Mouse (Mus musculus): ENCODE results near the gene Nfatc4. TPM values are rescaled to one million over a fixed set of nuclear protein-coding genes. Genes with fewer than 3 reads are reported as not detected.

The Nfatc4 gene
- total and polyA plus RNA-seq, 2 experiments from 2014 or later: 3.4 to 8.5 TPM

- no peak overlapping the region for H3K4me2 ChIP-seq (ENCODE audit: low read depth, low read length)
- H3K4me1 ChIP-seq (ENCODE audit: control insufficient read depth, insufficient read depth): no peaks in the 10 kb centered on the region; the same call in 1 of the 2 replicates
- ATAC-seq (ENCODE audit: insufficient read depth, low read depth): no peak
- H3K4me3 ChIP-seq (ENCODE audit: low read depth, low read length): no peak overlapping the region
- TF ChIP-seq CTCF (IDR thresholded peaks at IDR 0.05; ENCODE audit: low read depth): no peak
- no peak for TF ChIP-seq EP300 (IDR thresholded peaks at IDR 0.05; ENCODE audit: low read depth)
- H3K27ac ChIP-seq (ENCODE audit: low read depth): no peak overlapping the region
- no peak overlapping the region for H3K9ac ChIP-seq (replicated peaks; ENCODE audit: low read depth, low read length)
- no peak for DNase-seq (ENCODE audit: low spot score)
- no peaks in the 10 kb centered on the region for H3K27me3 ChIP-seq (ENCODE audit: control insufficient read depth, insufficient read depth, low read length)
- no peaks in the 10 kb centered on the region for H3K9me3 ChIP-seq (replicated peaks; ENCODE audit: control insufficient read depth, low read length)
- WGBS: 88% methylated on average over 17 of the region's 17 CpGs
- H3K36me3 ChIP-seq (replicated peaks; ENCODE audit: control insufficient read depth, insufficient read depth, low read length): peaks cover 51% of the 10 kb centered on the region
Observed at GRCm38 (mm10) chr14:55872551-55872950, 49.6 kb downstream of the Nfatc4 start.

DNA sequence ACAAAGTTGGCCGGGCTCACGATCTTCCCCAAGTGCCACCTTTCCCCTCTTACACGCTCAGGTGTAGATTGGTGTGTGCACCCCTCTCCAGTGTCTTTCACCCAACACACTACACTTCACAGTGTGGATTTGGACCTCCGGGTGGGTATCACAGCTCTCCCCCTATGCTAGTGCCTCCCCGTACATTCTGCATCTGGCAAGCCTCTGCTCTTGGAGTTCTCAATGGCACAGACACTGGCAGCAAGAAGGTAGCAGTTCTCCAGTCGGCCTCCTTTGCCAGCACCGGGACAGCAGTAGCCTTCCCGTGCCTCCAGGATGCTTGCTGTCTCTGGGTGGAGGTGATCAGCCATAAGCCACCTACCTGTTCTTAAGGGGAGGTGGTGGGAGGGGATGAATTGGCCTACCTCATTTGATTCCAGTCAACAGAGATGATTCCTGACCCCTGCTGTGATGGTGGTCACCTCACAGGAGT is 50.3 kb downstream of the Nfatc4 start:
- Histone ChIP-seq H3K27ac (ENCODE audit: low read depth) (no peak overlapping the region), H3K9ac (replicated peaks; ENCODE audit: low read depth, low read length) (no peak overlapping the region), H3K4me1 (ENCODE audit: control insufficient read depth, insufficient read depth) (no peaks in the 10 kb centered on the region; the same call in 1 of the 2 replicates), H3K4me3 (ENCODE audit: low read depth, low read length) (no peak overlapping the region), H3K4me2 (ENCODE audit: low read depth, low read length) (peak overlapping the region; percentile 37; the same call in 1 of the 2 replicates), H3K36me3 (replicated peaks; ENCODE audit: control insufficient read depth, insufficient read depth, low read length) (peaks cover 44% of the 10 kb centered on the region), H3K9me3 (replicated peaks; ENCODE audit: control insufficient read depth, low read length) (no peaks in the 10 kb centered on the region), H3K27me3 (ENCODE audit: control insufficient read depth, insufficient read depth, low read length) (no peaks in the 10 kb centered on the region)
- ATAC-seq (ENCODE audit: insufficient read depth, low read depth): peak; percentile 18; the same call in 1 of the 2 replicates
- WGBS: 75% methylated on average over 8 of the region's 8 CpGs
- no peak for DNase-seq (ENCODE audit: low spot score)
- TF ChIP-seq EP300 (IDR thresholded peaks at IDR 0.05; ENCODE audit: low read depth) (no peak), CTCF (IDR thresholded peaks at IDR 0.05; ENCODE audit: low read depth) (no peak)

- Histone ChIP-seq H3K9ac (replicated peaks; ENCODE audit: low read depth, low read length) (no peak overlapping the region), H3K36me3 (replicated peaks; ENCODE audit: control insufficient read depth, insufficient read depth, low read length) (peaks cover 37% of the 10 kb centered on the region), H3K4me1 (ENCODE audit: control insufficient read depth, insufficient read depth) (no peaks in the 10 kb centered on the region; the same call in 1 of the 2 replicates), H3K9me3 (replicated peaks; ENCODE audit: control insufficient read depth, low read length) (no peaks in the 10 kb centered on the region), H3K27me3 (ENCODE audit: control insufficient read depth, insufficient read depth, low read length) (no peaks in the 10 kb centered on the region), H3K4me2 (ENCODE audit: low read depth, low read length) (peak overlapping the region; percentile 37), H3K27ac (ENCODE audit: low read depth) (no peak overlapping the region), H3K4me3 (ENCODE audit: low read depth, low read length) (no peak overlapping the region)
- TF ChIP-seq EP300 (IDR thresholded peaks at IDR 0.05; ENCODE audit: low read depth) (no peak), CTCF (IDR thresholded peaks at IDR 0.05; ENCODE audit: low read depth) (peak; percentile 92)
- WGBS: 10% methylated on average over 30 of the region's 30 CpGs
- peak; percentile 70; the same call in 1 of the 2 replicates for ATAC-seq (ENCODE audit: insufficient read depth, low read depth)
- DNase-seq (ENCODE audit: low spot score): peak; percentile 68
Observed at GRCm38 (mm10) chr14:55873714-55874683, 51.1 kb downstream of the Nfatc4 start.

- Histone ChIP-seq H3K4me1 (ENCODE audit: control insufficient read depth, insufficient read depth) (no peaks in the 10 kb centered on the region; the same call in 1 of the 2 replicates), H3K27ac (ENCODE audit: low read depth) (no peak overlapping the region), H3K27me3 (ENCODE audit: control insufficient read depth, insufficient read depth, low read length) (no peaks in the 10 kb centered on the region), H3K36me3 (replicated peaks; ENCODE audit: control insufficient read depth, insufficient read depth, low read length) (peaks cover 1% of the 10 kb centered on the region), H3K9ac (replicated peaks; ENCODE audit: low read depth, low read length) (no peak overlapping the region), H3K9me3 (replicated peaks; ENCODE audit: control insufficient read depth, low read length) (no peaks in the 10 kb centered on the region), H3K4me2 (ENCODE audit: low read depth, low read length) (no peak overlapping the region), H3K4me3 (ENCODE audit: low read depth, low read length) (no peak overlapping the region)
- WGBS: 10% methylated on average over 14 of the region's 14 CpGs
- DNase-seq (ENCODE audit: low spot score) (no peak), ATAC-seq (ENCODE audit: insufficient read depth, low read depth) (no peak)
- TF ChIP-seq EP300 (IDR thresholded peaks at IDR 0.05; ENCODE audit: low read depth) (no peak), CTCF (IDR thresholded peaks at IDR 0.05; ENCODE audit: low read depth) (no peak)
Observed at GRCm38 (mm10) chr14:55877469-55878315, 54.7 kb downstream of the Nfatc4 start.

DNA sequence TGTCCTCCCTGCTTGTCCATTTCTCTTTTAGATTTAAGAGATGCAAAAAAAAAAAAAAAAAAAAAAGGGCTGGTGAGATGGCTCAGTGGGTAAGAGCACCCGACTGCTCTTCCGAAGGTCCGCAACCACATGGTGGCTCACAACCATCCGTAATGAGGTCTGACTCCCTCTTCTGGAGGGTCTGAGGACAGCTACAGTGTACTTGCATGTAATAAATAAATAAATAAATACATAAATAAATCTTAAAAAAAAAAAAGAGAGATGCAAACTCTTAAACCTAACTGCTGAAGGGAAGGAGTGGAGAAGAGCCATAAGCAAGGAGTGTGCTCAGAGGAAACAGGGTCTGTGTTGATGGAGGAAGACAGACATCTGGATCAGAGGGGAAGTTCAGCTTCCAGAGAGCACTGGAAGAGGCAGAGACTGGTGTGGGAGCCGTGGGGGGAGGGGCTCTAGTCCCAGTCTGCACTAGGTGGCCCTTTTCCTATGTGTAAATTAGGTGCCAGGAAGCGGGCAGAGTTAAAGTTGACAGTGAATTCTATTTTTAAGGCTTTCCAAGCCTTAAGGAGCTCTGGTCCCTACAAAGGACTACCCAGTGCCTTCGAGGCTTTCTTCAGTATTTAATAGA is 55.5 kb downstream of the Nfatc4 start:
- no peak for DNase-seq (ENCODE audit: low spot score)
- WGBS: 15% methylated on average over 7 of the region's 7 CpGs
- H3K27ac ChIP-seq (ENCODE audit: low read depth): no peak overlapping the region

More for the DNA sequence above, 55.5 kb downstream of the Nfatc4 start:
- H3K9me3 ChIP-seq (replicated peaks; ENCODE audit: control insufficient read depth, low read length): no peaks in the 10 kb centered on the region
- no peak overlapping the region for H3K9ac ChIP-seq (replicated peaks; ENCODE audit: low read depth, low read length)
- H3K4me2 ChIP-seq (ENCODE audit: low read depth, low read length): no peak overlapping the region
- TF ChIP-seq EP300 (IDR thresholded peaks at IDR 0.05; ENCODE audit: low read depth): no peak
- peak; percentile 26; the same call in 1 of the 2 replicates for TF ChIP-seq CTCF (IDR thresholded peaks at IDR 0.05; ENCODE audit: low read depth)
- no peaks in the 10 kb centered on the region for H3K36me3 ChIP-seq (replicated peaks; ENCODE audit: control insufficient read depth, insufficient read depth, low read length)
- no peaks in the 10 kb centered on the region; the same call in 1 of the 2 replicates for H3K4me1 ChIP-seq (ENCODE audit: control insufficient read depth, insufficient read depth)
- no peak for ATAC-seq (ENCODE audit: insufficient read depth, low read depth)
- no peak overlapping the region for H3K4me3 ChIP-seq (ENCODE audit: low read depth, low read length)
- no peaks in the 10 kb centered on the region for H3K27me3 ChIP-seq (ENCODE audit: control insufficient read depth, insufficient read depth, low read length)

Measured in heart, postnatal 0 days (tissue).